Mouse (Mus musculus) kidney, adult 2 months (tissue): ENCODE measurements around the gene Mbtps1. TPM values are rescaled to one million over a fixed set of nuclear protein-coding genes. Genes with fewer than 3 reads are reported as not detected.
A peak's percentile ranks its signal among the peaks of the same experiment; 100 is the strongest.

Experiments
- DNase-seq: peaks from one replicate; pipeline ENCODE4 v3.0.0; 2021
- H3K27ac ChIP-seq: fragments of 200-500 bp; 2 replicates; pipeline ENCODE4 v1.5.1; 2012; ENCODE audit warnings: low read depth, low read length, control low read depth, inconsistent platforms; ENCODE audit not compliant: insufficient read depth
- H3K27me3 ChIP-seq: fragments of 200-500 bp; replicated peaks from 2 replicates; pipeline ENCODE4 v1.6.1; 2012; ENCODE audit warnings: mild to moderate bottlenecking, moderate library complexity, low read length, inconsistent platforms; ENCODE audit not compliant: control insufficient read depth, insufficient read depth
- H3K36me3 ChIP-seq: fragments of 200-500 bp; 2 replicates; pipeline ENCODE4 v1.6.1; 2012; ENCODE audit warnings: mild to moderate bottlenecking, moderate library complexity, low read length, inconsistent platforms; ENCODE audit not compliant: control insufficient read depth, insufficient read depth
- H3K4me1 ChIP-seq: fragments of 200-500 bp; 2 replicates; pipeline ENCODE4 v1.6.1; 2011; ENCODE audit warnings: low read length; ENCODE audit not compliant: control insufficient read depth, insufficient read depth
- H3K4me3 ChIP-seq: fragments of 200-500 bp; 2 replicates; pipeline ENCODE4 v1.5.1; 2011; ENCODE audit warnings: mild to moderate bottlenecking, low read depth, low read length, control low read depth; ENCODE audit not compliant: insufficient read depth
- CTCF ChIP-seq: fragments of 200-500 bp; conservative IDR thresholded peaks from 2 replicates; pipeline ENCODE4 v1.5.1; 2011; ENCODE audit warnings: low read depth, mild to moderate bottlenecking, control low read depth, low read length, moderate library complexity, mixed read lengths; ENCODE audit not compliant: insufficient read depth, insufficient read length
- POLR2A ChIP-seq: fragments of 200-500 bp; IDR thresholded peaks from one replicate; pipeline ENCODE4 v1.6.1; 2011; ENCODE audit warnings: low read depth, low read length, control low read depth
- WGBS: fragments of 180-500 bp; shearing (Covaris S2); methylation state at CpG from one replicate; pipeline ENCODE4 v1.1.7; 2018; 5-methylcytosine and 5-hydroxymethylcytosine counted together
- polyA plus RNA-seq: library from polyadenylated mRNA; depleted of rRNA; stranded (reverse); fragments of >200 nt; gene quantifications from 2 replicates; pipeline ENCODE4 v1.2.3, GENCODE M21; 2012; rRNA removed

Gene Mbtps1
- polyA plus RNA-seq = 58.0 and 67.3 TPM in 2 replicates

DNA sequence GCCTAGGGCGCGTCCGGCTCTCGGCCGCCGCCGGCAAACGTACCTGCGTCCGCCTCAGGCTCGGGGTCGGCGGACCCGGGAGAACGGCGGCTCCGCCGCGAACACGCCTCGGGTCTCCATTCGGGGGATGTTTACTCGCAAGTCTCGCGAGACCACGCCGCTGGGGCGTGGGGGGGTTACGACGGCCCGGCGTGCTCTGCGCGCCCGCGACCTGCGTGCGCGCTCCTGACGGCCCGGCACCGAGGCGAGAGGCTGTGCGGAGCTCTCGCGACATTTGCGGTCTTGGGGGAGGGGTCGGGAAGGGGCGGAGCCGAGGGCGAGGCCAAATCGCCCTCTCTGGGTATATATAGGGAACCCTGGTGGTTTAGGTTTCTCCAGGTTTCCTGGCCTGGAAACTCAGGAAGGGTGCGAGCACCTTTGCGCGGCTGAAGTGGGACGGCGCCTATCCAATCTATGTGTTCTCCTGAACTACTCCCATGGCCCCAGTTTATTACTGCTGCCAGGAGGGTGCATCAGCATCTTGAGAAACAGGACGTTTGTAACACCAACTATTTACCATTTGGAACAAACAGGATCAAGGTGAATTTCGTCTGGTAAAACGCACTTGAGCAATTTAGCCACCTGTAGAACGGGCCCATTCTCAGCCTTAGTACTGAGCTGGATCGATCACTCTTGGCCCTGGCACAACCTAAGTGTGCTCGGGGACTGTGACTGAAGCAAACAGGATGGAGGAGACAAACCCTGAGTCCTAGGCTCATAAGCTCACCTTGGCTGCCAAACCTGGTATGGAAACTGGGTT, at the start of gene Mbtps1:
Mbtps1 (minus strand) TSS at position 133 of the 799 bp plus-strand sequence.
- WGBS = 5% methylated on average over 63 of the region's 63 CpGs
- Histone ChIP-seq H3K4me3 (peak within 1 kb of the TSS; percentile 75), H3K27ac (peak within 1 kb of the TSS; percentile 81), H3K27me3 (no peaks in the 10 kb centered on the region), H3K36me3 (no peaks in the 10 kb centered on the region), H3K4me1 (peaks cover 20% of the 10 kb centered on the region; the same call in 1 of the 2 replicates)
- peak; percentile 96 for TF ChIP-seq POLR2A
- TF ChIP-seq CTCF = 0 out of 2 replicates have a peak, but pooled peaks have one; percentile 15
- DNase-seq = peak; percentile 98

GRCm38 (mm10) chr8:119606224-119606623, 47.7 kb upstream of the Mbtps1 start:
- WGBS = 82% methylated on average over 2 of the region's 2 CpGs
- Histone ChIP-seq H3K27ac (no peak overlapping the region), H3K4me3 (no peak overlapping the region), H3K36me3 (no peaks in the 10 kb centered on the region), H3K4me1 (peaks cover 6% of the 10 kb centered on the region; the same call in 1 of the 2 replicates), H3K27me3 (no peaks in the 10 kb centered on the region)
- DNase-seq = peak; percentile 31
- 0 out of 2 replicates have a peak, but pooled peaks have one; percentile 4 for TF ChIP-seq CTCF
- TF ChIP-seq POLR2A = no peak

DNA sequence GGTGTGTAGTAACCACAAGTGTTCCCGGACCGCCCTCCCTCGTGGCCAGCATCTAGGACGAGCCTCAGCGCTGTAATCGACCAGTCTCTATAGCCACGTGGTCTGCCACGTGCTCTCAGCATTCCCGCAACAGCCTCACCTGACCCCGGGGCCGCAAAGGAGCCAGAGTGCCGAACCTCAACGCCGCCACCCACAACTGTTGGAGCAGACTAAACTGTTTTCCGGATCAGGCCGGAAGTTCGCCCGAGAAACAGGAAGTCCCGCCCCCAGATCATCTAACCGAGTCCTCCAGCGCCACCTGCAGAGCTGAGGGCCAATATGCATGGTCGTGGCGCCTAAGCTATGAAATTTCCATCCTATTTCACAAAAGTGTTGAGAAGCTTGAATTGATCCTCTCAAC, 46.5 kb upstream of the Mbtps1 start, which contains the start of gene Taf1c:
Taf1c (minus strand) TSS at position 227 of the 400 bp plus-strand sequence.
- TF ChIP-seq CTCF (peak; percentile 88), POLR2A (peak; percentile 60)
- Histone ChIP-seq H3K36me3 (no peaks in the 10 kb centered on the region), H3K27ac (0 out of 2 replicates have a peak within 1 kb of the TSS, but pooled peaks have one; percentile 13), H3K4me3 (peak within 1 kb of the TSS; percentile 73), H3K4me1 (peaks cover 6% of the 10 kb centered on the region; the same call in 1 of the 2 replicates), H3K27me3 (no peaks in the 10 kb centered on the region)
- DNase-seq = peak; percentile 97
- under 1% methylated on average over 23 of the region's 23 CpGs for whole genome bisulfite sequencing

DNA sequence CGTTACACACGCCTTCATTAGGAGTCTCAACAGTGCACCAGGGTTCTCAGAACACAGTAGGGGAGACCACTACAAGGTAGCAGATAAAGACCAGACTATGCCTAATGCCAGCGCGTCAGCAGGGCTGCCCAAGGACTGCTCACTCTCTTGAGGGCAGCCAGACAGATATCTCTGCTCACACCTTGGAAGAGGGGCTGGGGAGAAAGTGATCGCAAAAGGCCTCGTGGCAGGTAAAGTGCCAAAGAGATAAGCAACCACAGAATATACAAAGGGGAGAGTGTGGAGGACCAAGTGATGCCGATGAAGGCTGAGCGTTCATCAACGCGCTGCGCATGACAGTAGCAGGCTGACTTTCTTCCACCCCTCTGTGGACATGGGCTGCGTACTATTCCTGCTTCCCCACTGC, 45.9 kb upstream of the Mbtps1 start:
- no peak for TF ChIP-seq POLR2A
- no peak for TF ChIP-seq CTCF
- Histone ChIP-seq H3K27ac (0 out of 2 replicates have a peak overlapping the region, but pooled peaks have one; percentile 13), H3K4me3 (peak overlapping the region; percentile 73), H3K4me1 (peaks cover 6% of the 10 kb centered on the region; the same call in 1 of the 2 replicates), H3K36me3 (no peaks in the 10 kb centered on the region), H3K27me3 (no peaks in the 10 kb centered on the region)
- DNase-seq = no peak
- WGBS = 22% methylated on average over 12 of the region's 12 CpGs

GRCm38 (mm10) chr8:119603771-119604170, 45.2 kb upstream of the Mbtps1 start:
- DNase-seq = no peak
- Histone ChIP-seq H3K36me3 (no peaks in the 10 kb centered on the region; the same call in 1 of the 2 replicates), H3K4me3 (no peak overlapping the region), H3K27ac (no peak overlapping the region), H3K27me3 (no peaks in the 10 kb centered on the region), H3K4me1 (peaks cover 6% of the 10 kb centered on the region; the same call in 1 of the 2 replicates)
- 93% methylated on average over 4 of the region's 4 CpGs for WGBS
- TF ChIP-seq POLR2A = no peak
- TF ChIP-seq CTCF = no peak

GRCm38 (mm10) chr8:119591456-119591855, 32.9 kb upstream of the Mbtps1 start:
- no peaks in the 10 kb centered on the region for H3K36me3 ChIP-seq
- 61% methylated on average over 7 of the region's 7 CpGs for WGBS
- no peaks in the 10 kb centered on the region for H3K27me3 ChIP-seq
- H3K4me1 ChIP-seq = no peaks in the 10 kb centered on the region
- peak; percentile 80 for DNase-seq
- H3K27ac ChIP-seq = no peak overlapping the region
- TF ChIP-seq POLR2A (no peak), CTCF (no peak)
- no peak overlapping the region for H3K4me3 ChIP-seq

DNA sequence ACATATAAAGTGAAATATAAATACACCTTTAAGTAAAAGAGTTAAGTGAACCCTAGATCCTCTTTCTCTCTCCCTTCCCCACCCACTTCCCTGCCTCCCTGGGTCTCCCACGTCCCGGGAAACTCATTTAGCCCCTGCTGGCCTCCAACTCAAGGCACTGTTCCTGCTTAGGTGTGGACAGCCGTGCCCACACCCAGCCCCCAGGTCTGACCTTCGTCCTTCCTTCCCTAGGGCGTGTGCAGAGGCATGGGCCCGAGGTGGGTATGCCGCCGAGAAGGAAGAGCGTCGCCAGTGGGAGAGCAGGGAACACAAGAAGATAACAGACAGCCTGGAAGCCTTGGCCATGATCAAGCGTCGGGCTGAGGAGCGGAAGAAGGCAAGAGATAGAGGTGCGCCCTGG, 31.8 kb upstream of the Mbtps1 start:
- no peak overlapping the region for H3K27ac ChIP-seq
- H3K4me1 ChIP-seq = no peaks in the 10 kb centered on the region
- no peaks in the 10 kb centered on the region for H3K36me3 ChIP-seq
- no peak overlapping the region for H3K4me3 ChIP-seq
- DNase-seq = peak; percentile 30
- H3K27me3 ChIP-seq = no peaks in the 10 kb centered on the region
- no peak for TF ChIP-seq CTCF
- no peak for TF ChIP-seq POLR2A
- WGBS = 62% methylated on average over 14 of the region's 14 CpGs
